Mouse (Mus musculus): ENCODE data around the gene Olfr688.
A peak's percentile ranks its signal among the peaks of the same experiment; 100 is the strongest.

The Olfr688 gene

DNA sequence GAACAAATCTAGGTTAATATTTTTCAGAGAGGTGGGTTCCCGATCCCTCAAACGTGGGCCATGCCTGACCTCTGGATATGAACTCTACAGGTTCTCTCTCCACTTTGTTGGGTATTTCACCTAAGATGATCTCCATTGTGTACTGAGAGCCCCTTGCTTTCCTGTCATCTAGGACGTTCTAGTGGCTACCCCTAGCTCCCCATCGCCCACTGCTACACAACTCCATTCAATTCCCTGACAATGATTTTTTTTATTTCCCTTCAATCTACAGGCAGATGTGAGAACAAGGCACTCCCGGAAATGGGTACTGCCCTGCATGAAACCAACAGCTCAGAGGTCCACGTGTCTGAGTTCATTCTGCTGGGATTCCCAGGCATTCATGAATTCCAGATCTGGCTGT lies at the start of gene Olfr688:
Gene Olfr688, plus strand, starts transcription at position 301 of the 400 bp plus-strand sequence.
- no peak for DNase-seq (ENCODE audit: low spot score)

DNA sequence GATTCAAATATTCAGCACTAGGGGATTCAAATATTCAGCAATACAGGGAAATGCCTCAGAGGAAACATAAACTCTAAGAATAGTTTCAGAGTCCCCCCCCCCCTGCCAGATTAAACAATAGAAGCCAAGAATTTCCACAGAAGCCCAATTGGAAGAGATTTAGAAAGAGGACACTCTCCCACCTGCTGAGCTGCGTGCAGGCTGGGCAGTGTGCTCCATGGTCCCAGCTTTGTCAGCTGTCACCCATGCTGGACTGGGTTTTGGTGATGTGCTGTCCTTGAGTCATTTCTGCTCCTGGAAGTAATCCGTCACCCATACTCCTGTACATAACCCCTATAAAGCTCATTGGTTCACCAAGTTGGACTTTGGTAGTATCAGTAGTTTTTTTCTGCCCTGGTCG lies 40.2 kb upstream of the Olfr688 start:
- DNase-seq (ENCODE audit: low spot score): no peak

DNA sequence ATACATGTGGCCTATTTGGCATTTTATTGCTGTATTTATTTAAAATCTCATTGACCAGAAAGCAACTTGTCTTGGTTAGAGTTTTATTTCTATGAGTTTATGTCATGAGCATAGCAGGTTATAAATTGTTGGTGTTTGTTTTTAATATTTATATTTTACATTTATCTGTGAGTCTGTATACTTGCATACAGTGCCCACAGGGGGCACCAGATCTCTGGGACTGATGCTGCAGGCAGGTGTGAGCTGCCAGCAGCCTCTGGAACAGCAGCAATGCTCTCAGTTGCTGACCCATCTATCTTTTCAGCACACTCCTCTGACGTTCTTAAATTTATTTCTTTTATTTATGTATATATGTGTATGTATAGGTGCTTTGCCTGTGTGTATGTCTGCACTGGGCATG lies 39.7 kb upstream of the Olfr688 start:
- DNase-seq (ENCODE audit: low spot score): no peak

DNA sequence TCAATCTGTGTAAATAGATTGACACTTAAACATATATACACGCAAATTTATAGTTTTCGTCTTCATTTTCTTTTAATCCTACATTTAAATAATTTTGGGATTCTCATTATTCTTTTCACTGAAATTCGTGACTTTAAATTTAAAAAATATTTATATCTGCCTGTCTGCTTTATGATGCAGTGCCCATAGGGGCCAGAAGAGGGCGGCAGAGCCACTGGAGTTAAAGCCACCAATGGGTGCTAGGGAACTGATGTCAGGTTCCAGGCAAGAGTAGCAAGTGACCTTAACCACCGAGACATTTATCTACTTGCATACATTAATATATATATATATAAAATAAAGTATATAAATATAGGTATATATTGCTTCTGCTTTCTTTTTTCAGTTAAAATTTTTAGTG lies 31.2 kb upstream of the Olfr688 start:
- DNase-seq (ENCODE audit: low spot score): peak; percentile 20

DNA sequence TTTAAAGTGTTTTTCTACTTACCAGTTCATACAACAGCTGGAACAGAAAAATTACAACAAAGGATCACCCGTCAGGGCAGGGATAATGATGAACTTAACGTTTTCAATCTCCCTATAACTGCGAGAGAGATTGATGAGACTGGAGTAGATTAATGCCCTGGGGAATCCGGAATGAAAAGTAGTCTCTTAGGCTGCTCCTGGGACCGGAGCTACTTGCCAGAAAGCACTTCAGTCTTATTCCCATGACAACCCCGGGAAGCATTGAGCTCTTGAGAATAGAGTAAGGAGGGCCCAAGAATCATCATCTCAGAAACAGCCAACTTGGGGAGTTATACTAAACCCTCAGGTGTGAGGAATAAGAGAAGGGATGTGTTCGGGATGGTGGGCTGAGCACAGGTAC lies 15.5 kb upstream of the Olfr688 start:
- DNase-seq (ENCODE audit: low spot score): no peak

DNA sequence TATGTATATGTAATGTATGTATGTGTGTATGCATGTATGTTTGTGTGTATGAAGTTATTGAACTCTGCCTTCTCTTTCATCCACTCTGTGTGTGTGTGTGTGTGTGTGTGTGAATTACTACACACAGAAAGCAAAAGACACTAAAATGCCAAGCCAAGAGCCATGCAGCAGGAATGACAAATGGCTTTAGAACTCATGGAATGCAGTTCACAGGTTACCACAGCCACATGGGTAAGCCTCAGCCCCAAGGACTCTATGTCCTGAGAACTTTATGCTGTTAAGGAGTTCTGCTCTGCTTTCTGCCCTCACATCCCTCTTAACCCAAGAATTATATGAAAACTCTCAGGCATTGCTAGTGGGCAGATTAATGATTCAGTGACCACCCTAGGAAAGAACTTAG lies 2.2 kb downstream of the Olfr688 start:
- DNase-seq (ENCODE audit: low spot score): no peak

DNA sequence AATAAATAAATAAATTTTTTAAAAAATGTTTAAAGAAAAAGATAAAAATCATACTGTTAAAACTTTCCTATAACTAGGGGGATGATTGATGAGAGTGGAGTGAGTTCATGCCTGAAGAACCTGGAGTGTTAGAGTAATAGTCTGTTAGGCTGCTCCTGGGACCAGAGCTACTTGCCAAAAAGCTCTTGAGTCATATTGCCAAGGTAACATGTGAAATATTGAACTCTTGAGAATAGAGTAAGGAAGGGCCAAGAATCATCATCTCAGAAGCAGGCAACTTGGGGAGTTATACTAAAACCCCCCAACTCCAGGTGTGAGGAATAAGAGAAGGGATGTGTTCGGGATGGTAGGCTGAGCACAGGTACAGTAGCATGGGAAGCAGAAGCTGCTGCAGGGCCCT lies 23.0 kb downstream of the Olfr688 start, which contains the start of gene Olfr689:
Gene Olfr689, plus strand, starts transcription at position 301 of the 400 bp plus-strand sequence.
- no peak for DNase-seq (ENCODE audit: low spot score)

DNA sequence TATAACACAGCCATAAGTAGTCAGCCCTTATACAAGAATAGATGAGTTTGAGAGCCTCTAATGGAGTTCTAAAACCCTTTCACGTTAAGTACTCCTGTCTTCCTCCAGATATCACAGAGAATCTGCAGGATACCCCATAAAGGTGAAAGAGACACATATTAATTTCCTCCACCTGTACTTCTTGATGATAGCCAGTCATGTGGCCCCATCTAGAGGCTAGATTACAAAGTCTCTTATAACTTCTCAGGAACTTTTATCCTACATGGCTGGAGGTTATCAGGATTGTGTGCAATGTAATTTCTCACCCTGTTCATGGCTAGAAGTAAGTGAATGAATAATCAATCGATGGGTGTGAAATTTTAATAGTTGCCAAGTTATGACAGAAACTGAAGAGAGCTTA lies 37.4 kb downstream of the Olfr688 start:
- DNase-seq (ENCODE audit: low spot score): no peak

DNA sequence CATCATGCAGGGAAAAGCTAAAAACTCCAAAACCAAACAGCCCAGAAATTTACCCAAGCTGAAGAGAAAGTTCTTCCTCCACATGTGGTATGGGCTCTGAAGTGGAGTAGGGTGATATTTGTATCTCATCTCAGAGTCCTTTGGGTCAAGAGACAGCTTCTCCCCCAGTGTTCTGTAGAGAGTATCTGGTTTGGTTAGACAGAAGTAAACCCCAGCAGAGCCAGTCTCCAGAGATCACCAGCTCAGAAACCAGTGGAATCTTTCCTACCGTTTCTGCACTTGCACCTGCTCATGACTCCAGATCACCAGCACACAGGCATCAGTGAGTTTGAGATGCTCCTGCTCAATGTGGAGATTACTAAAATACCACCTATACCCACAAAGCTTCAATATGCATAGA lies 46.1 kb downstream of the Olfr688 start, which contains the start of gene Olfr690:
Gene Olfr690, minus strand, starts transcription at position 101 of the 400 bp plus-strand sequence.
- DNase-seq (ENCODE audit: low spot score): no peak

Measured in urinary bladder, postnatal 14 days (tissue).